Mouse (Mus musculus): ENCODE measurements around the gene Nfkbia.

Nfkbia gene

DNA sequence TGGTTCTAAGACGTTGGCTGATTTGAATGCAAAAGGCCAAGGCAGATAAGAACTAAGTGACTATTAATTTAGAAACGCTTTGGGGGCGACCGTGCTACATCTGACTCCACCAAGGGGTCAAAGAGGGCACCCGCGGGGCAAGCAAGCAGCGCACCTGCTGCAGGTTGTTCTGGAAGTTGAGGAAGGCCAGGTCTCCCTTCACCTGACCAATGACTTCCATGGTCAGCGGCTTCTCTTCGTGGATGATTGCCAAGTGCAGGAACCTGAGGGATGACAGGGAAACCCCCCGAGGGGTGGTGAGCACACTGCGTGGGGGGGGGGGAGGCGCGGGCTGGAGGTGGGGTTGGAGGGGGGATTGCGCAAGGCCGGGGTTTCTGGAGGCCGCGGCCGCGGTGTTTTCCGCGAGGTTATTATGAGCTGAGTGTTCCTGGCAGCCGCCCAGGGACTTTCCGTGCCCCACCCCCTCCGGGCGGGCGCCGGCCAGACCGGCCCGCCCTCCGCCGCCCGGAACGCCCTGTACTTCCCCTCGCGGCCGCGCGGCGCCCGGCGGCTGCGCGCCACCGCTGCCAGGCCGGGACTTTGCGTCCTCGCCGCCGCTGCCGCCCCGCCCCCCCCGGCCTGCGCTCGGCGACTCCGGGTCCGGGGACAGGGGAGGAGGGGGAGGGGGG is 797 bp downstream of the Nfkbia start:
- CTCF ChIA-PET, result interaction anchor here (0.7 kb wide), 1 partner anchor 611 kb away, joined by 3 read pairs; no protein-coding TSS in a partner anchor

DNA sequence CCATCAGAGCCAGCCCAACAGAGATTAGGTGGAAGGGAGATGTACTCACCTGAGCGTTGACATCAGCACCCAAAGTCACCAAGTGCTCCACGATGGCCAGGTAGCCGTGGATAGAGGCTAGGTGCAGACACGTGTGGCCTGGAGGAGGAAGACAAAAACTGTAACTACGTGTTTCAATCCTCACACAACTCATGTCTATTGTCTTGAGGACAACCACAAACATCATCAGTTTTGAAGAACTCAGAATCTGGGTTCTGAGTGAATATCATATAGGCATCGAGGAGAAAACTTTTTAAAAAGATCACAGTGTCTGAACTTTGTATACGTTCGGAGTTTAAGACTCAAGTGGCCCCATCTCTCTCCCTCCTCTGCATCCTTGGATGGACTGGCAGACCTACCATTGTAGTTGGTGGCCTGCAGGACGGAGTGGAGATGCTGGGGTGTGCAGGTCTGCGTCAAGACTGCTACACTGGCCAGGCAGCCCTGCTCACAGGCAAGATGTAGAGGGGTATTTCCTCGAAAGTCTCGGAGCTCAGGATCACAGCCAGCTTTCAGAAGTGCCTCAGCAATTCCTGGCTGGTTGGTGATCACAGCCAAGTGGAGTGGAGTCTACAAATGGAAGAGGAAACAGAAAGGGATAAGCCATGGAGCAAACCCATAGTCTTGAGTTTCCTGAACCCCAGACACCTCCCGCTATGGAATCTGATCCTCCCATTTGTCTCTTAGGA is 1.6 kb downstream of the Nfkbia start:
- CTCF ChIA-PET, result no interaction called here

DNA sequence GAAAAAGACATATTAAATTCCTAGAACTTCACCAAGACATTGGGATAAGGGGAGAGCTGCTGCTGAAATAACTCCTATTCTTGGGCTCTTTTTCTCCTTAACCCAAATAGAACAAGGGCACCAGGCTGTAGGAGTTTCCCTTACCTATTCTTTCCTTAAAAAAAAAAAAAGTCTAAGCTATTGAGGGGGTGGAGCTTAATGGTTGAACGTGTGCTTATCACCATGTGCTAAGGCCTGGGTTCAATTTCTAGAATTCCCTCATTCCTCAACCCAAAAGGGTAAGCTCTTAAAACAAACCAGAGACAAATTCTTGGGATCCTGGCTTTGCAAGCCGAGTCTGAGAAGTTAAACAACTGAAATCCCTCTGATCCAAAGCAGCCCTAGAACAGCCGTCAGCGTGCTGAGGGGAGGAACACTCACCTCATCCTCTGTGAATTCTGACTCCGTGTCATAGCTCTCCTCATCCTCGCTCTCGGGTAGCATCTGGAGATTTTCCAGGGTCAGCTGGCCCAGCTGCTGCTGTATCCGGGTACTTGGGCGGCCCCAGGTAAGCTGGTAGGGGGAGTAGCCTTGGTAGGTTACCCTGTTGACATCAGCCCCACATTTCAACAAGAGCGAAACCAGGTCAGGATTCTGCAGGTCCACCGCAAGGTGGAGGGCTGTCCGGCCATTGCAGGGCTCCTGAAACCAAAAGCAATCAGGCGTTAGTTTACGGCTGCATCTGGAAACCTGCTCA is 2.3 kb downstream of the Nfkbia start:
- CTCF ChIA-PET, result no interaction called here

DNA sequence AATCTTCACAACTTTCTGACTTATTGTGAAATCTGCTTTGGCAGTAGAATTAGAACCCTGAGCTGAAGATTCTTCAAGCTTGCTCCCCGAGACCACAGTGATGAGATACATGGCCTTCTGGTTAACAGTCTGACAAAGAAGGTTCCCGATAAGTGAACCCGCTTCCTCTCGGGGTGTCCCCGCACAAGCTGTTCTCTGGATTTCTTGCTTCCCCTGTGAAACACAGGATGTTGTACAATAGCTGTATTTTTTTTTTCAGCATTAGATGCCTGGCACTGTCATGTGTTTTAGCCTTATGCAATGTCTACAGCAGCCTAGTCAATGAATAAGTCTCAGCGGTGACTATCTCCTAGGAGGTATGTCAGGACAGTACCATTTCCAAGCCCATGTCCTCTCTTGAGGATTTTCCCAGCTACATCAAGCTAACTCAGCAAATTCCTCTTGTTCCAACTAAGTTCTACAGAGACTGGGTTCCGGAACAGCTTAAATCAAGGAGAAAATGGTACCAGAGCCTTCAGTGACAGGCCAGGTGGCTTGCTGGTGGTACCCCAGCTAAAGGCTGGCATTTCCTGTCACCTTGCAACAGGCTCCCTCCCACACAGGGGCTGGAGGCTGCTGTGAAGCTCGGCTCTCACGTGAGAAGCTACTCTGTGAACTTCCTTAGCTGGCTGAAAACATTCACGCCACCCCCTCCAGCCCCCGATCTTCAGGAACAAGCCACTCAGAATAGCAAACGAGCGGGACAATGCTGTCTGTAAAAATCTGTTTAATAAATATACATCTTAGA is 3.6 kb downstream of the Nfkbia start:
- CTCF ChIA-PET, result interaction anchor here (0.6 to 0.7 kb wide), 2 partner anchors 12 to 125 kb away, joined by 3 to 4 read pairs; no protein-coding TSS in a partner anchor

DNA sequence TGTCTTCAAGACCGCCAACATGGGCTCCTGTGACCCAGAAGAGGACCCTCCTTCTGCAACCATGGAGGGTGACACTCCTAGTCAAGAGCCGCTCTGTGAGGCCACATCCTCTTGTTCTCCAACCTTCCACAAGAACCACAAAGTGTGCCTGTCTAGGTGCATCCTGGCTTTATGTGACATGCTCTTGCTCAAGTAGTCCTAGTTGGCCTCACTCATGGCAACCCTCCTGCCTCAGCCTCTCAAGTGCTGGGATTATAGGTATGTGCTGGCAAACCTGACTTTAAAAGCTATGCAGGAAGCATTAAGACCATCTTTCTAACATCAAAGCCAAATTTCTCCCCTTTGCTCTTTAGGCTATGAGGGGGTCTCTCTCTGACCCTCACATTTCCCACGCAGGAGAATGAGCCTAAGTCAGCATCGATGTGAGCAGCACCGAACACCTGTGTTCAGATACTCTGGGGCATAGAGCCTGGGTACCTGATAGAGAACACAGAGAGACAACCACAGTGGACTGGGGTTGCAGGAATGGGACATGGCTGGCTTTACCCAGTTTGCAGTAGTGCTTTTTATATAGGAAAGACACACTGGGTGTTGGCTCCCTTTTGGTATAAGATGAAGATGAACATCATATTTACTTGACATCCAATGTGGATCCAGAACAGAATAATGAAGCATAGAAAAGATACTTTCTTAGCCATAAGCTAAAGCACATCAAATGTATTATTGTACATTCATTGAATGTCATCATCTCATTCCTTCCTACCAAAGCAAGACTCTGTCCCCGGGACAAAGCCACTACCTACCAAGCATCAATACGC is 4.4 kb downstream of the Nfkbia start:
- CTCF ChIA-PET, result interaction anchor here (0.6 to 0.7 kb wide), 2 partner anchors 11 to 125 kb away, joined by 3 to 4 read pairs; no protein-coding TSS in a partner anchor

DNA sequence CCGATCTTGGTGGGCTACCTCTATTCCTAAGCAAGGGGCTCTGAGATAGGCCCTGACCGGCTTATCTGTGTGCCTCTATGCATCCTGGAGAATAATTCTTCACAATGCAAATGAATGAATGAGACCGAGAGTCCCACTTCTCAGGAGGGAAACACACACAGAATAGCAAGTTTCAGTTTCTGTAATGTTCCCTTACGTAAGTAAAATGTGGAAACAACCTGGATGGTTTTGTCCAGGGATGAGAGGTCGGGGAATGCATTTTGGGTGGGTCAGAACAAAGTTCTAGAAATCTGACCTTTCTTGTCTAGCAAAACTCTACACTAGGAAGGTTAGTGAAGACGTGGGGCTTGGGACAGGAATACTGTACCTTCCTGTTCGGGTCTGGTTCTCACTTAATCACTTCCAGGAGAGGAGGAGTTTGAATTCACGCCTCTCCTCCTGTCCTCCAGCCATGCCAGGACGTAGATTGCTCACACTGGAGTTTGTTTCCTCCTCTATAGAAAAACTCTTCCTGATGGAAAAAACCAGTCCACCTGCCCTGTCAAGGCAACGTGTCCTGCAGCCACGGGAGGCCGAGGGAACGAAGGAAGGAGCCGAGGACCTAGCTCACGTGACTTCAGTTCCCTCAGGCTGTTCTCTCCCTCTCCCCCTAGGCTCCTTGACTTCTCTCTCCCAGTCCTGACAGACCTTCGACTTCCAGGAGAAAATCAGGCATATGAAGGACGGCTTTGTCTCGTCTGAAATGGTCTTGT is 5.3 kb downstream of the Nfkbia start:
- CTCF ChIA-PET, result no interaction called here

DNA sequence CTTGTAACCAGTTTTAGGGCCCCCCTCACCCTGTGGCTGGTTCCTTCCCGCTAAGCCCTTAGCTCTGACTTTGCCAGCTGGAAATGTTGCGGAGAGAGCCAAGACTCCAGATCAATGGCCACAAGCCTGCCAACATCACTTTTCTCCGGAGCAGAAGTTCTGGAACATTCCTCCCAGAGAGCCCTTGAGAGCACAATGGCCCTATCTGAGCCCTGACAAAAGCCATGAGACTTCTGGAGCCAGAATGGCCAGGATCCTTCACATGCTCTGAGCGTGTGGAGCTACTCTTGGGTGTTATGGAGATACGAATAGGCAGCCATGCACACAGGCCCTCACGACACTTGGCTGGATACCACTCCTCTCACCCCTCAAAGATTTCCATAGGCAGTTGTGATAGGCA is 7.6 kb downstream of the Nfkbia start:
- CTCF ChIA-PET, result no interaction called here

DNA sequence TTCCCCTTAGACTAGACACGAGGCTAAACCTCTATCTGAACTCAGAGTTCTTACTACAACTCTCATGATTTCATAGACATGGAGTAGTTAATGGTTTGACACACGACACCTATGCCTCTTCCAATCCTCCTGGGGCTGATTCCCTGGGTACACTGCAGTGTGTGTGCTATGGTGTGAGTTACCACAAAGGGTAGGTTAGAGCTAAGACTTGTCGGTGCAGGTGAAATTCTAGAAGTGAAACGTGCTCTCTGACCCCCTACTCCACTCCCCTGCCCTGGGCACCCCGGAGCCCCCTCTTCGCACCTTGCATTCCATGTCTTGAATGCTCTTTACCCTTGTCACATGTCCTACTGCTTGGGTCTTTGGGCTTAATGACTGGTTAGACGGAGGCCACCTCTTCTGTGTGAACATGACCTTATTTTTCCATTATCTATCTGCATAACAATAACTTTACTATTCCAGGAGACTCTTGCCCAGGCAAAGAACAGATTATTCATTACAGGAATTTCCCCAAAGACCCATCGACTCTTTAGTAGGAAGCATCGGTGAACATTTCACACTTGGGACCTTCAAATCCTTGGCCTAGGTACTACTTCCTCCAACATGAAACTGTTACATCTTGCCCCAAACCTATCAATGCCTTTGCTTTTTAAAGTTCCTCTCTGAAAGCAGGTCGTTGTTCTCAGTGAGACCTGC is 8.2 kb downstream of the Nfkbia start:
- CTCF ChIA-PET, result no interaction called here

DNA sequence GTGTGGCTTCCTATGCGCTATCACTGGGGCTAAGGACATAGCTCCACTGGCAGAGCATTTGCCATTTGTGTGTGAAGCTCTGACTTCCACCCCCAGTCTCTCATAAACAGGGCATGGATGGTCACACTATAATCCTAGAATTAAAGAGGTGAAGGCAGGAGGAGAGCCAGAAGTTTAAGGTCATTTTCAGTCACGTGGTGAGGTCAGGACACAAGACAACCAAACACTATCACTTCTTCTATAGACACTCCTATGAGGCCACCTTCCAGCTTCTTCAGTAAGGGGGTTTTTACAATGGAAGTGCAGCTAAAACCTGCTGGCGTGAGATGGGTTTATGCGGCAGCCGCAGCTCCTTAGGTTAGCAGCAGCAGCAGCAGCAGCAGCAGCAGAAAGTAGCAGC is 8.9 kb downstream of the Nfkbia start:
- CTCF ChIA-PET, result no interaction called here

DNA sequence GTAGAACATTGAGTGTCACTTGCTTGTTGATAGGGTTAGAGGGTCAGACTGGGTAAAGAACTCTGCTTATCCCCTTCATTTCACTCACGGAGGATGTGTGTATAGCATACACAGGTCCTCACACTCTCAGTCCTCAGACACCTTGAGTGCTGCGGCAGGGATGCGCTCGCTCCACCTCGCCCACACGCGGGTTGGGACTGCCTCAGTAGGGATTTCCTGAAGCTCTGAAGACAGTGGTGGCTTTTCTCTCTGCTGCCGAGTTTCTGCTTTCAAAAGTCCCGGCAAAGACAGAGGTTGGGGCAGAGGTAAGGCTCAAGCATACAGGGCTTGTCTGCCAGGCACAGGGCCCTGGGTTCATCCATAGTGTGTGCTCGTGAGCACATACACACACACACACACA is 9.7 kb downstream of the Nfkbia start:
- CTCF ChIA-PET, result no interaction called here

DNA sequence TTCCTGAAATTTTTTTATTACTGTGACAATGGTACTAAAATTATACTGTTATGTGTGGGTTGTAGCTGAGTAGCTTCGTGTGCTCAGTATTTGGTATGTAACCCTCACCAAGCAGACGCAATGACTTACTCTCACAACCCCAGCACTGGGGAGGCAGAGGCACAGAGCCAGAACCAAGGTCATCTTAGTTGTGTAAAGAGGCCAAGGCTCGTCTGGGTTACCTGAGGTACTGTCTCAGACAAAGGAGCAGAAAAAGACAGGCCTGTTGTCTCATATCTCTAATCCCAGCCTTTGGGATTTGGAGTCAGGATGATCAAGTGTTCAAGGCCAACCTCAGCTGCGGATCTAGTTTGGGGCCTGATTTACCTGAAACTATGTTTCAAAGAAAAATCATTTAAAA is 10.7 kb downstream of the Nfkbia start:
- CTCF ChIA-PET, result interaction anchor here (0.6 kb wide), 1 partner anchor 12 kb away, joined by 4 read pairs; no protein-coding TSS in a partner anchor

DNA sequence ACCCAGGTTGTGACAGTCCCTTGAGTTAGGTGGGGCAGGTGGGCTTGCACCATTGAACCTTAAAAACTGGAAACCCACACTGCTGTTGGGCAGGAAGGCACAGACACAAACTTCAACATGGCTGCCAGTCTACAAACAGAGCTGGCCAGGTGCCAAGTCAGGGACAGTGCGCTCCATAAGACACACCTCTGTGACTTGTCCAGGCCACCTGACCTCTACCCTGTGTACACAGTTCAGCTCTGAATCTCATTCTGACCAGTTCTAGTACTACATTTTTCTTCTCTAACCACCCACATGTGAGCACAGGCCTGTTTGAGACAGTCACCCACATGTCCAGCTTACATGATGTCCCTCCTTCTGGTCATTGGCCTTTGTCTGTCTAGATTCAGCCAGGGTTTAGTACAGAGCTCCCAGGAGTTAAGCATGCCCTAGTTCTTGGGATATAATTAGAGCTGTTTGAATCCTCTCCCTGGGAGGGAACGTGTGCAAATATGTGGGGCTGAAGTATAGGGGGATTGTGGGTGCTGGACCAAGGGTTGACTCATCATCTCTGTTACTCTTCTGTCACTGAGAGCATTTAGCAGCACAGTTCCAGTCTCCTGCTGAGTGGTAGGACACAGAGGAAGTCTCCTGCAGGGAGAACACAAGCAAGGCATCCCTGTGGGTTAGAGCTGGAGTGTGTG is 11.8 kb downstream of the Nfkbia start:
- CTCF ChIA-PET, result interaction anchor here (0.6 kb wide), 2 partner anchors 19 to 681 kb away, joined by 5 to 8 read pairs; no protein-coding TSS in a partner anchor

DNA sequence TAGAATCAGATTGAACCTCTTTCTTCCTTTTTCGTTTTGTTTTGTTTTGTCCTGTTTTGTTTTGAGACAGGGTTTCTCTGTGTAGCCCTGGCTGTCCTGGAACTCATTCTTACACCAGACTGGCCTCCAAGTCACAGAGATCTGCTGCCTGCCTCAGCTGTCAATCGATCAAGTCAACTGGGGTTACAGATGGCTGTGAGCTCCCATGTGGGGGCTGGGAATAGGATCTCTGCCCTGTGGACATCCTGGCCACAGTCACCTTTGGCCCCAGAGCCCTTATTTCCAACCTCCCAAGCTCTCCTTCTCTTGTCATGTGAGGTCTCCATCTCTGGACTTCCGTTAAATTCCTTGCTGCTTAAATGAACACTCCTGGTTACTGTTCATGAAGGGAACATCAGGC is 13.5 kb downstream of the Nfkbia start:
- CTCF ChIA-PET, result interaction anchor here (1.0 kb wide), 1 partner anchor 91 kb away, joined by 3 read pairs; no protein-coding TSS in a partner anchor

DNA sequence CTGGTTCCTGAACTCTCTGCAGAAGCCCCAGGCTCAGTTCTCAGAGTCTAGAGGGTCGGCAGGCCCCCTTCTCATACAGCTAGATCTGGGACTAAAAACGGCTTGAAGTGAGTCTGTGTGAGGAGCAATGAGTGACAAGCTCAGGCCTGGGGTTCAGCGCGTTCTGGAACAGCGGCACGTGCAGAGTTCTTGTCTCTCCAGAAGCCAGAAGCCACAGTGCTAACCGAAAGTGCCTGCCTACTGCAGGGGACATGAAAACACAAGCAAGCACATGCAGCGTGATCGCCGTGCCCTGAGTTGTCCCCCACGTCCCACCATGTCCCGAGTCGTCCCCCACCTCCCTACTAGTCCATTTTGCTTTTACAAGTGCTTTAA is 18.3 kb downstream of the Nfkbia start:
- CTCF ChIA-PET, result no interaction called here

DNA sequence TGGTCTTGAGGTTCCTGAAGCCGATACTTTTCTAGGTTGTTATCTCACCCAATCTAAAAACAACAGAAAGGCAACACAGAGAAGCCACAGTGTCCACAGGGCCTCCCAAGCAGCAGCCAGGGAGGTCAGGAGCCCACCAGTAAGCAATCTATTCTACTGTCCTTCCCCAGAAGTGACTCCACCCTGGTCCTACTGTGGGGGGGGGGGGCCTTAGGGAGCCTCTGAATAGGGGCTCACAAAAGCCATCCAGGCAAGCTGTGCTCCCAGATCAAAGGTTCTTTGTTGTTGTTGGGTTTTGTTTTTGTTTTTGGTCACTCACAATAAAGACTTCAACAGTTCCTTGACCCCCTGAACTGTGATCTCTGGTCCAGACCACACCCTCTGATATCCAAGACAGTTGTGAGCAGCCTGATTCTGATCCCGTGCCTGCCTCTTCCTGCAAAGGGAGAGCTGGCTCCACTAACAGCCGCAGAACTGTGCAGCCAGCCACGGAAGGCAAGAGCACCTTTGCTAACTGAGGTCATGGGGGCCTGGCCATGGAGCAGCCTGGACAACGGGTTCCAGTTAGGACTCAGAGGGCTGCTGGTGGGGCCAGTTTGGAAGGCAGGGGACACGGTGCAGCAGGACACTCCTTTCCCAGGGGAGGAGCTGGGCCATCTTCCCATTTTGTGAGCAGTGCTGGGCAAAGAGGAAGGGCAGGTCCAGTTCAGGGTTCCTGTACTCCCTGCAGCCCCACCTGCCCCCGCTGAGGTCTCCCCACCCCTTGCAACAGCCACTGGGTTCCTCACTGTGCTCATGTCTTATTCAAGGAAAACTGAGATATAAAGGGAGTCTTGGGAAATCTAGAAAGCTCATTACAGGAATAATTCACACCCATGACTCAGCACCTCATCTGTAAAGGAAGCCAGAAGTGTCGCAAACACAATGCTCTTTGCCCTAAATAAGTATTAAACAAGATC is 18.9 kb downstream of the Nfkbia start:
- CTCF ChIA-PET, result no interaction called here

DNA sequence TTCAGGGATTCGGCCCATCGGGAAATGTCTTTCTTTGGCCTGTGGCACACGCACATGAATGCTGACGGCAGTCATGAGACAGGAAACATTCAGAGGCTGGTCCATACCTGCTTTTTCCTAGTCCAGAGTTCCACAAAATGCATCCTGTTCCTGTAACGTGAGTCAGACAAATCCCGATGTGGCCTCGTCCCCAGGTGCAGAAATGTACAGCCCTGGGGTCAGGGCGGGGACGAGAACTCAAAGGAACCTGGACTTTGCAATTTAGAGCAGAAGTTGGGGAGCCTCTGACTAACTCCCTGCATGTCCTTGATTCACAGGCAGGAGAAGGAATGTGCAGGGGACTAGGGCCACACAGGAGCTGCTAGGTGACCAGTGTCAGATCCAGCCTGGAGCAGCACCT is 21.1 kb downstream of the Nfkbia start:
- CTCF ChIA-PET, result no interaction called here

DNA sequence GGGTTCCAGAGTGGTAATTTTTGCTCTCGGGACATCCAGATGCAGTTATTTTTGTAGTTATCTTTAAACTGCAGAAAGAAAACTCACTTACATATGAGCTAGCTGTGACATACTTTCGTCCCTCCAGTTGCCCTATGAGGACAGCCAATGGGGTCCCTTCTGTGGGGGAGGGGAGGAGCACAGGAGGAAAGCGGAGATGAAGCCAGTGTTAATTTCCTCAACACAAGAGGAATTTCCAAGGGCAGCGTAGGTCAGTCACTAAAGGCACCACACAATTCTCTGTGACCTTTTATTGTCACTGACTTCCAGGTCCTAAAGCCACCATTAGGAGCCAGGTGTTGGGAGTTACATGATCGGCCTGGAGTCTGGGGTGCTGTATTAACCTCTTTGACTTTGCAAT is 22.0 kb downstream of the Nfkbia start:
- CTCF ChIA-PET, result no interaction called here
